Mouse (Mus musculus): ENCODE measurements around the gene Slc22a13. TPM values are rescaled to one million over a fixed set of nuclear protein-coding genes. Genes with fewer than 3 reads are reported as not detected.
"Not testable (repeated sequence)": the region's sequence is repeated elsewhere in the genome, so short reads cannot be mapped to it uniquely, and the experiment has no call there.

Gene Slc22a13
- polyA plus RNA-seq, 1 experiment from 2014 or later, result not detected

GRCm38 (mm10) chr9:119238796-119239195 is 29.9 kb upstream of the Slc22a13 start:
- Histone ChIP-seq H3K36me3 (peaks cover 36% of the 10 kb centered on the region), H3K9ac (no peak overlapping the region), H3K4me1 (no peaks in the 10 kb centered on the region), H3K9me3 (replicated peaks) (no peaks in the 10 kb centered on the region), H3K27ac (replicated peaks) (no peak overlapping the region), H3K4me2 (replicated peaks) (no peak overlapping the region), H3K27me3 (no peaks in the 10 kb centered on the region), H3K4me3 (replicated peaks) (no peak overlapping the region)
- 87% methylated on average over 4 of the region's 4 CpGs for WGBS
- ATAC-seq (ENCODE audit: insufficient number of reproducible peaks, low FRiP score, low TSS enrichment, low read depth), result no peak

- no peaks in the 10 kb centered on the region for H3K27me3 ChIP-seq
- no peak overlapping the region for H3K4me2 ChIP-seq (replicated peaks)
- no peak overlapping the region for H3K27ac ChIP-seq (replicated peaks)
- no peak overlapping the region for H3K4me3 ChIP-seq (replicated peaks)
- H3K9ac ChIP-seq, result no peak overlapping the region
- H3K9me3 ChIP-seq (replicated peaks), result no peaks in the 10 kb centered on the region
- no peak for ATAC-seq (ENCODE audit: insufficient number of reproducible peaks, low FRiP score, low TSS enrichment, low read depth)
- whole genome bisulfite sequencing, result 93% methylated on average over 7 of the region's 7 CpGs
- no peaks in the 10 kb centered on the region for H3K4me1 ChIP-seq
- H3K36me3 ChIP-seq, result no peaks in the 10 kb centered on the region
Observed at GRCm38 (mm10) chr9:119231552-119231951, 22.7 kb upstream of the Slc22a13 start.

- Histone ChIP-seq H3K36me3 (0 out of 2 replicates have a peak, but pooled peaks cover under 1% of the 10 kb centered on the region), H3K9me3 (replicated peaks) (no peaks in the 10 kb centered on the region), H3K27ac (replicated peaks) (no peak overlapping the region), H3K4me1 (no peaks in the 10 kb centered on the region), H3K27me3 (no peaks in the 10 kb centered on the region), H3K9ac (no peak overlapping the region), H3K4me2 (replicated peaks) (no peak overlapping the region), H3K4me3 (replicated peaks) (no peak overlapping the region)
- WGBS, result 88% methylated on average over 2 of the region's 2 CpGs
- ATAC-seq (ENCODE audit: insufficient number of reproducible peaks, low FRiP score, low TSS enrichment, low read depth), result no peak
Observed at GRCm38 (mm10) chr9:119230829-119231228, 21.9 kb upstream of the Slc22a13 start.

- H3K4me2 ChIP-seq (replicated peaks), result no peak overlapping the region
- H3K27me3 ChIP-seq, result no peaks in the 10 kb centered on the region
- no peak overlapping the region for H3K9ac ChIP-seq
- no peaks in the 10 kb centered on the region for H3K4me1 ChIP-seq
- no peak overlapping the region for H3K27ac ChIP-seq (replicated peaks)
- H3K4me3 ChIP-seq (replicated peaks), result no peak overlapping the region
- WGBS, result 82% methylated on average over 4 of the region's 4 CpGs
- ATAC-seq (ENCODE audit: insufficient number of reproducible peaks, low FRiP score, low TSS enrichment, low read depth), result no peak
- H3K36me3 ChIP-seq, result peaks cover 7% of the 10 kb centered on the region
- H3K9me3 ChIP-seq (replicated peaks), result peaks cover 5% of the 10 kb centered on the region; the same call in 1 of the 2 replicates
Observed at GRCm38 (mm10) chr9:119220249-119220648, 11.4 kb upstream of the Slc22a13 start.

GRCm38 (mm10) chr9:119219667-119220066 is 10.8 kb upstream of the Slc22a13 start:
- no peak overlapping the region for H3K27ac ChIP-seq (replicated peaks)
- 75% methylated on average over 2 of the region's 2 CpGs for WGBS
- peaks cover 5% of the 10 kb centered on the region for H3K36me3 ChIP-seq
- no peaks in the 10 kb centered on the region for H3K4me1 ChIP-seq
- no peak for ATAC-seq (ENCODE audit: insufficient number of reproducible peaks, low FRiP score, low TSS enrichment, low read depth)
- H3K9ac ChIP-seq, result no peak overlapping the region
- peaks cover 3% of the 10 kb centered on the region; the same call in 1 of the 2 replicates for H3K9me3 ChIP-seq (replicated peaks)
- no peak overlapping the region for H3K4me2 ChIP-seq (replicated peaks)
- no peak overlapping the region for H3K4me3 ChIP-seq (replicated peaks)
- no peaks in the 10 kb centered on the region for H3K27me3 ChIP-seq

GRCm38 (mm10) chr9:119215341-119215740 is 6.4 kb upstream of the Slc22a13 start:
- H3K27ac ChIP-seq (replicated peaks); ATAC-seq (ENCODE audit: insufficient number of reproducible peaks, low FRiP score, low TSS enrichment, low read depth); H3K27me3 ChIP-seq; H3K9me3 ChIP-seq (replicated peaks); H3K4me2 ChIP-seq (replicated peaks); H3K4me3 ChIP-seq (replicated peaks); H3K36me3 ChIP-seq; H3K4me1 ChIP-seq; H3K9ac ChIP-seq: not testable (repeated sequence)
- 87% methylated on average over 2 of the region's 2 CpGs for WGBS

GRCm38 (mm10) chr9:119214601-119215000 is 5.7 kb upstream of the Slc22a13 start:
- no peak overlapping the region for H3K27ac ChIP-seq (replicated peaks)
- H3K9ac ChIP-seq, result no peak overlapping the region
- no peaks in the 10 kb centered on the region for H3K27me3 ChIP-seq
- 70% methylated on average over 6 of the region's 6 CpGs for WGBS
- ATAC-seq (ENCODE audit: insufficient number of reproducible peaks, low FRiP score, low TSS enrichment, low read depth), result no peak
- no peaks in the 10 kb centered on the region for H3K9me3 ChIP-seq (replicated peaks)
- H3K4me1 ChIP-seq, result no peaks in the 10 kb centered on the region
- H3K4me3 ChIP-seq (replicated peaks), result no peak overlapping the region
- no peaks in the 10 kb centered on the region for H3K36me3 ChIP-seq
- H3K4me2 ChIP-seq (replicated peaks), result no peak overlapping the region

GRCm38 (mm10) chr9:119212996-119213395 is 4.1 kb upstream of the Slc22a13 start:
- Histone ChIP-seq H3K9ac (no peak overlapping the region), H3K9me3 (replicated peaks) (no peaks in the 10 kb centered on the region), H3K4me1 (no peaks in the 10 kb centered on the region), H3K36me3 (no peaks in the 10 kb centered on the region), H3K27ac (replicated peaks) (no peak overlapping the region), H3K4me3 (replicated peaks) (no peak overlapping the region), H3K27me3 (no peaks in the 10 kb centered on the region), H3K4me2 (replicated peaks) (no peak overlapping the region)
- 72% methylated on average over 8 of the region's 8 CpGs for WGBS
- ATAC-seq (ENCODE audit: insufficient number of reproducible peaks, low FRiP score, low TSS enrichment, low read depth), result no peak

GRCm38 (mm10) chr9:119207113-119207512 is 1.8 kb downstream of the Slc22a13 start:
- no peak overlapping the region for H3K9ac ChIP-seq
- WGBS, result 63% methylated on average over 4 of the region's 4 CpGs

GRCm38 (mm10) chr9:119206666-119207065 is 2.2 kb downstream of the Slc22a13 start:
- H3K4me3 ChIP-seq (replicated peaks), result no peak overlapping the region
- no peak overlapping the region for H3K27ac ChIP-seq (replicated peaks)
- no peaks in the 10 kb centered on the region for H3K27me3 ChIP-seq
- 66% methylated on average over 2 of the region's 2 CpGs for WGBS
- no peak overlapping the region for H3K9ac ChIP-seq
- H3K4me1 ChIP-seq, result no peaks in the 10 kb centered on the region
- no peak overlapping the region for H3K4me2 ChIP-seq (replicated peaks)
- ATAC-seq (ENCODE audit: insufficient number of reproducible peaks, low FRiP score, low TSS enrichment, low read depth), result no peak
- H3K36me3 ChIP-seq, result no peaks in the 10 kb centered on the region
- no peaks in the 10 kb centered on the region for H3K9me3 ChIP-seq (replicated peaks)

More at GRCm38 (mm10) chr9:119207113-119207512, 1.8 kb downstream of the Slc22a13 start:
- Histone ChIP-seq H3K27ac (replicated peaks) (no peak overlapping the region), H3K4me2 (replicated peaks) (no peak overlapping the region), H3K4me1 (no peaks in the 10 kb centered on the region), H3K36me3 (no peaks in the 10 kb centered on the region), H3K27me3 (no peaks in the 10 kb centered on the region), H3K4me3 (replicated peaks) (no peak overlapping the region), H3K9me3 (replicated peaks) (no peaks in the 10 kb centered on the region)
- no peak for ATAC-seq (ENCODE audit: insufficient number of reproducible peaks, low FRiP score, low TSS enrichment, low read depth)

GRCm38 (mm10) chr9:119205756-119206155 is 3.1 kb downstream of the Slc22a13 start:
- 93% methylated on average over 5 of the region's 5 CpGs for WGBS

GRCm38 (mm10) chr9:119203617-119204016 is 5.3 kb downstream of the Slc22a13 start:
- H3K9ac ChIP-seq, result no peak overlapping the region
- no peaks in the 10 kb centered on the region for H3K27me3 ChIP-seq
- ATAC-seq (ENCODE audit: insufficient number of reproducible peaks, low FRiP score, low TSS enrichment, low read depth), result no peak
- no peak overlapping the region for H3K4me3 ChIP-seq (replicated peaks)
- H3K4me2 ChIP-seq (replicated peaks), result no peak overlapping the region
- H3K9me3 ChIP-seq (replicated peaks), result no peaks in the 10 kb centered on the region
- no peak overlapping the region for H3K27ac ChIP-seq (replicated peaks)
- 92% methylated on average over 9 of the region's 9 CpGs for WGBS
- H3K36me3 ChIP-seq, result no peaks in the 10 kb centered on the region
- no peaks in the 10 kb centered on the region for H3K4me1 ChIP-seq

More at GRCm38 (mm10) chr9:119205756-119206155, 3.1 kb downstream of the Slc22a13 start:
- ATAC-seq (ENCODE audit: insufficient number of reproducible peaks, low FRiP score, low TSS enrichment, low read depth), result no peak
- no peaks in the 10 kb centered on the region for H3K36me3 ChIP-seq
- H3K9ac ChIP-seq, result no peak overlapping the region
- no peak overlapping the region for H3K4me3 ChIP-seq (replicated peaks)
- no peaks in the 10 kb centered on the region for H3K9me3 ChIP-seq (replicated peaks)
- H3K27ac ChIP-seq (replicated peaks), result no peak overlapping the region
- H3K4me1 ChIP-seq, result no peaks in the 10 kb centered on the region
- H3K4me2 ChIP-seq (replicated peaks), result no peak overlapping the region
- H3K27me3 ChIP-seq, result no peaks in the 10 kb centered on the region
